Mouse (Mus musculus): ENCODE measurements at regions not wholly inside any gene's neighbourhood (a gene's known extent, or its start where the extent isn't known, plus 50 kb on each side); places are given as distances from the start of the nearest gene placed in this dataset.

- no peak overlapping the region for H3K9ac ChIP-seq (ENCODE audit: low read depth, low read length)
- H3K79me2 ChIP-seq (ENCODE audit: control insufficient read depth, insufficient read depth, low read length): no peaks in the 10 kb centered on the region
- 77% methylated on average over 4 of the region's 4 CpGs for WGBS
- no peak for TF ChIP-seq CTCF (IDR thresholded peaks at IDR 0.05; ENCODE audit: low read depth, low read length)
- no peak for TF ChIP-seq POLR2A (IDR thresholded peaks at IDR 0.05; ENCODE audit: extremely low read depth, insufficient read depth, low read length)
- H3K27ac ChIP-seq (replicated peaks; ENCODE audit: insufficient read depth, low read depth, low read length): no peak overlapping the region
- H3K4me3 ChIP-seq (ENCODE audit: insufficient read depth, low read depth, low read length): no peak overlapping the region
- H3K4me1 ChIP-seq (ENCODE audit: control insufficient read depth, insufficient read depth, low read length): no peaks in the 10 kb centered on the region
- DNase-seq (ENCODE audit: extremely low read depth, low read depth, low spot score): no peak
- H3K27me3 ChIP-seq (ENCODE audit: control insufficient read depth, insufficient read depth, low read length): no peaks in the 10 kb centered on the region
- no peaks in the 10 kb centered on the region for H3K36me3 ChIP-seq (ENCODE audit: control insufficient read depth, insufficient read depth, low read length)
Measured at GRCm38 (mm10) chr3:132375579-132375978, 254.0 kb upstream of the Gimd1 start.

GRCm38 (mm10) chr3:132417742-132418141 lies 211.9 kb upstream of the Gimd1 start:
- 35% methylated on average over 2 of the region's 2 CpGs for WGBS
- H3K36me3 ChIP-seq (ENCODE audit: control insufficient read depth, insufficient read depth, low read length): no peaks in the 10 kb centered on the region
- no peak overlapping the region for H3K27ac ChIP-seq (replicated peaks; ENCODE audit: insufficient read depth, low read depth, low read length)
- H3K27me3 ChIP-seq (ENCODE audit: control insufficient read depth, insufficient read depth, low read length): no peaks in the 10 kb centered on the region
- H3K79me2 ChIP-seq (ENCODE audit: control insufficient read depth, insufficient read depth, low read length): no peaks in the 10 kb centered on the region
- H3K4me1 ChIP-seq (ENCODE audit: control insufficient read depth, insufficient read depth, low read length): no peaks in the 10 kb centered on the region
- H3K4me3 ChIP-seq (ENCODE audit: insufficient read depth, low read depth, low read length): no peak overlapping the region
- H3K9ac ChIP-seq (ENCODE audit: low read depth, low read length): no peak overlapping the region
- no peak for DNase-seq (ENCODE audit: extremely low read depth, low read depth, low spot score)
- no peak for TF ChIP-seq CTCF (IDR thresholded peaks at IDR 0.05; ENCODE audit: low read depth, low read length)
- no peak for TF ChIP-seq POLR2A (IDR thresholded peaks at IDR 0.05; ENCODE audit: extremely low read depth, insufficient read depth, low read length)

GRCm38 (mm10) chr3:132425819-132426671 lies 203.6 kb upstream of the Gimd1 start:
- H3K27ac ChIP-seq (replicated peaks; ENCODE audit: insufficient read depth, low read depth, low read length): no peak overlapping the region
- H3K9ac ChIP-seq (ENCODE audit: low read depth, low read length): no peak overlapping the region
- H3K4me3 ChIP-seq (ENCODE audit: insufficient read depth, low read depth, low read length): no peak overlapping the region
- TF ChIP-seq POLR2A (IDR thresholded peaks at IDR 0.05; ENCODE audit: extremely low read depth, insufficient read depth, low read length) (no peak), CTCF (IDR thresholded peaks at IDR 0.05; ENCODE audit: low read depth, low read length) (no peak)
- 70% methylated on average over 11 of the region's 11 CpGs for WGBS
- H3K4me1 ChIP-seq (ENCODE audit: control insufficient read depth, insufficient read depth, low read length): no peaks in the 10 kb centered on the region
- no peaks in the 10 kb centered on the region for H3K36me3 ChIP-seq (ENCODE audit: control insufficient read depth, insufficient read depth, low read length)
- no peak for DNase-seq (ENCODE audit: extremely low read depth, low read depth, low spot score)
- no peaks in the 10 kb centered on the region for H3K79me2 ChIP-seq (ENCODE audit: control insufficient read depth, insufficient read depth, low read length)
- H3K27me3 ChIP-seq (ENCODE audit: control insufficient read depth, insufficient read depth, low read length): no peaks in the 10 kb centered on the region

- 62% methylated on average over 9 of the region's 9 CpGs for WGBS
- Histone ChIP-seq H3K4me1 (ENCODE audit: control insufficient read depth, insufficient read depth, low read length) (no peaks in the 10 kb centered on the region), H3K4me3 (ENCODE audit: insufficient read depth, low read depth, low read length) (no peak overlapping the region), H3K36me3 (ENCODE audit: control insufficient read depth, insufficient read depth, low read length) (no peaks in the 10 kb centered on the region), H3K27ac (replicated peaks; ENCODE audit: insufficient read depth, low read depth, low read length) (no peak overlapping the region), H3K27me3 (ENCODE audit: control insufficient read depth, insufficient read depth, low read length) (no peaks in the 10 kb centered on the region), H3K9ac (ENCODE audit: low read depth, low read length) (no peak overlapping the region), H3K79me2 (ENCODE audit: control insufficient read depth, insufficient read depth, low read length) (no peaks in the 10 kb centered on the region)
- no peak for TF ChIP-seq CTCF (IDR thresholded peaks at IDR 0.05; ENCODE audit: low read depth, low read length)
- TF ChIP-seq POLR2A (IDR thresholded peaks at IDR 0.05; ENCODE audit: extremely low read depth, insufficient read depth, low read length): no peak
- no peak for DNase-seq (ENCODE audit: extremely low read depth, low read depth, low spot score)
Measured at GRCm38 (mm10) chr3:132427244-132427643, 202.4 kb upstream of the Gimd1 start.

DNA sequence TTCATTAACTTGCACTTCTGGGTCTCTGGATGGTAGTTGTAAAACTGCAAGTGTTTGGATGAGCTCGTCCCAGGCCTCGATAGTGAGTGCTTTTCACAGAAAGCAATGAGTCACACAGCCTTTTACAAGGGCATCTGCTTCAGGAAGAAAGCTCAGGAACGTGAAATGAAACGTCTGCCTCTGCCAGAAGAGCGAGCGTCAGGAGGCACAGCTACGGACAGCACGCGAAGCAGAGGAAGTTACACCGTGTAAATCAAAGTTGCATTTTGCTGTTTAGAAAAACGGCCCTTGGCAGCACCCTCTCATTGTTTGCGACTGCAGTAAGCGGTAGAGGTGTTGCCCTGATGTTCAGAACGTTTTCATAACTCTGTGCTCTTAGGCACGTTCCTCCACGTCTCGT lies 201.5 kb upstream of the Gimd1 start:
- Histone ChIP-seq H3K9ac (ENCODE audit: low read depth, low read length) (no peak overlapping the region), H3K4me3 (ENCODE audit: insufficient read depth, low read depth, low read length) (no peak overlapping the region), H3K36me3 (ENCODE audit: control insufficient read depth, insufficient read depth, low read length) (no peaks in the 10 kb centered on the region), H3K79me2 (ENCODE audit: control insufficient read depth, insufficient read depth, low read length) (no peaks in the 10 kb centered on the region), H3K4me1 (ENCODE audit: control insufficient read depth, insufficient read depth, low read length) (no peaks in the 10 kb centered on the region), H3K27ac (replicated peaks; ENCODE audit: insufficient read depth, low read depth, low read length) (no peak overlapping the region), H3K27me3 (ENCODE audit: control insufficient read depth, insufficient read depth, low read length) (no peaks in the 10 kb centered on the region)
- 83% methylated on average over 17 of the region's 17 CpGs for WGBS
- no peak for TF ChIP-seq POLR2A (IDR thresholded peaks at IDR 0.05; ENCODE audit: extremely low read depth, insufficient read depth, low read length)
- TF ChIP-seq CTCF (IDR thresholded peaks at IDR 0.05; ENCODE audit: low read depth, low read length): no peak
- DNase-seq (ENCODE audit: extremely low read depth, low read depth, low spot score): no peak

- H3K79me2 ChIP-seq (ENCODE audit: control insufficient read depth, insufficient read depth, low read length): no peaks in the 10 kb centered on the region
- no peaks in the 10 kb centered on the region for H3K27me3 ChIP-seq (ENCODE audit: control insufficient read depth, insufficient read depth, low read length)
- H3K27ac ChIP-seq (replicated peaks; ENCODE audit: insufficient read depth, low read depth, low read length): no peak overlapping the region
- no peak overlapping the region for H3K4me3 ChIP-seq (ENCODE audit: insufficient read depth, low read depth, low read length)
- no peak for TF ChIP-seq CTCF (IDR thresholded peaks at IDR 0.05; ENCODE audit: low read depth, low read length)
- TF ChIP-seq POLR2A (IDR thresholded peaks at IDR 0.05; ENCODE audit: extremely low read depth, insufficient read depth, low read length): no peak
- no peak overlapping the region for H3K9ac ChIP-seq (ENCODE audit: low read depth, low read length)
- DNase-seq (ENCODE audit: extremely low read depth, low read depth, low spot score): no peak
- H3K4me1 ChIP-seq (ENCODE audit: control insufficient read depth, insufficient read depth, low read length): no peaks in the 10 kb centered on the region
- H3K36me3 ChIP-seq (ENCODE audit: control insufficient read depth, insufficient read depth, low read length): no peaks in the 10 kb centered on the region
Measured at GRCm38 (mm10) chr3:132431805-132432204, 197.8 kb upstream of the Gimd1 start.
